Mouse (Mus musculus) urinary bladder, postnatal 36 days (tissue): Measurements from ENCODE around the gene Akap6.

Experiments used
- DNase-seq, 2 experiments: peaks; one replicate each; pipeline ENCODE4 v3.0.0; 2022; ENCODE audit warnings: low spot score in 2 of 2, mixed read lengths in 1 of 2

Akap6 gene

GRCm38 (mm10) chr12:52781066-52781465 lies 81.9 kb downstream of the Akap6 start:
- no peak for DNase-seq

DNA sequence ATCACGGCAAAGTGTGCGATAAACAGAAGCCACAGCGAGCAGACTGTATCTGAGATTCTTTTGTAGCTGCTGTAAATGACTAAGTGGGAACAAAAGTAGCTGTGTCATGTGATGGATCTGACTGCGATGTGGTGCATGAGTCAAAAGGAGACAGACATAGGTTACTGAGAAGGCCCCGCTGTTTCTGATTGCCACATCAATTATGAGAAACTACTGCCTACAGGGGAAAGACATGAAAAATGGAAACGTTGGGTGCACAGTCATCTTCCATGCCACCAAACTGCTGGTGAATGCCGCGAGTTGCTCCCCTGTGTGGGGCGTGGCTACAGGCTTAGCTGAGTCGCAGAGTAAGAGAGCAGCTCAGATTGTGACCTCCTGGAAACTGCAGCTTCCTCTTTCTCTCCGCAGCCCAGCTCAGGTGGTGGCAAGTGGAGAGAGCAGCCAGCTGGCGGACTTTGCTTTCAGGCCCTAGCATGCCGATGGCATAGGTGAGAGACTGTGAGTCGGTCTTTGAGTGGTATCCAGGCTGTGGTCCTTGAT lies 83.8 kb downstream of the Akap6 start:
- DNase-seq = no peak

- DNase-seq = no peak
Measured at GRCm38 (mm10) chr12:52785217-52785616, 86.0 kb downstream of the Akap6 start.

DNA sequence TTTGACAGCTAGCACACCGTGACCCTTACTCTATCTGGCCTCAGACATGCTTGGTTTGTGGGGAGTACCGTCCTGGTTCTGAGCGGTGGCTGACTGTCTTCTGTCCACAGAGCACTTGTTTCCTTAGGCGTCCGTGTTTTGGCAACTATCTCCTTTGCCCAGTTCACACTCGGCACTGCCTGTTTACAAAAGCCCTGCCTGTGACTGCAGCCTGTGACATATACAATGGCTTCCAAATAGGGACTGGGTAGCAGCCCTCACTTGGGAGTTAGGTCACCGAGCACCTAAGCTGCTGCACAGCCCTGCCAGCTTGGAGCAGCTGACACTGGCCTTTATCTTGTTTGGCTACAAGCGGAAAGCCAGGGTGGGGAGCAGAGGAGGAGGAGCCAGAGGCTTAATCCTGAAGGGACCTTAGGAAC lies 91.2 kb downstream of the Akap6 start:
- DNase-seq = no peak

DNA sequence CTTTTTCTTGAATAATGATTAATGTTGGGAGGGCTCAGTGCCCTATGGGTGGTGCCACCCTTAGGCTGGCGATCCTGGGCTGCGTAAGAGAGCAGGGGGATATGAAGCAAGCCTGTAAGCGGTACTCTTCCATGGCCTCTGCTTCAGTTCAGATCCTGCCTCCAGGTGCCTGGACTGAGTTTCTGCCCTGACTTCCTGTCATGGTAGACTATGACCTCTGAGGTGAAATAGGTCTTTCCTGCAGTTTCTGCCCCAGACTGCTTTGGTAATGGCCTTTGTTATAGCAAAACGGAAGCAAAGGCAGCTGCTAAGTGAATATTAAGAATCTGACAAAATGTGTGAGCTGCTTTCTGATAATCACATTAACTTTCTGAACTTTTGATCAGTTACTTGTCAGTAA lies 94.9 kb downstream of the Akap6 start:
- no peak for DNase-seq

- no peak for DNase-seq
Measured at GRCm38 (mm10) chr12:52795551-52796470, 96.6 kb downstream of the Akap6 start.

DNA sequence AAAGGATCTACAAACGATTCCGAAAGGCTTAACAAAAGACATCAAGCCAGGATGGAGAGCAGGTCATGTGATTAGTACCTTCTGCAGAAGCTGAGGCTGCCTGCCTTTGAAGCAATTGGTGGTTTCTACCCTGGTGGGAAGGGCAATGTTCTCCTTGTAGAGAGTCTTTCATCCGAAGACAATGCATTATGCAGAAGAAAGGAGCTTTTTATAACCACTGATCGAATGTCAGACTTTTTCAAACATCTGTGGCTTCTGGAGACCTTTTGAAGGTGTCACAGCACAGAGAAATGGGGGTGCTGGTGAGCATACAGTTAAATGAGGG lies 97.2 kb downstream of the Akap6 start:
- no peak for DNase-seq

GRCm38 (mm10) chr12:52799717-52800116 lies 100.5 kb downstream of the Akap6 start:
- DNase-seq = no peak

DNA sequence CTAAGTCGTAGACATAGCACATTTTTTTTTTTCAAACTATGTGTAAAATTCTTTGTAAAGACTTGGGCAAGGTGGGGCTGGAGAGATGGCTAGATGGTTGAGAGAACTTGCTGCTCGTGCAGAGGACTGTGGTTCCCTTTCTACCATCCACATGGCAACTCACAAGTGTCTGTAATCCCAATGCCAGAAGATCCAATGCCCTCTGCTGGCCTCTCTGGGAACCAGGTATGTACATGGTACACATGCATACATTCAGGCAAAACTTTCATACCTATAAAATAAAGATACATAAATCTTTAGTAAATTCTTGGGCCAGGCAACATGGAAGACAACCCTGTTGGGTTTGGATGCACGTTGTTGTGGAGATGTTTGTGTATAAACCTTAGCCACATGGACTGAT lies 107.1 kb downstream of the Akap6 start:
- DNase-seq = no peak

DNA sequence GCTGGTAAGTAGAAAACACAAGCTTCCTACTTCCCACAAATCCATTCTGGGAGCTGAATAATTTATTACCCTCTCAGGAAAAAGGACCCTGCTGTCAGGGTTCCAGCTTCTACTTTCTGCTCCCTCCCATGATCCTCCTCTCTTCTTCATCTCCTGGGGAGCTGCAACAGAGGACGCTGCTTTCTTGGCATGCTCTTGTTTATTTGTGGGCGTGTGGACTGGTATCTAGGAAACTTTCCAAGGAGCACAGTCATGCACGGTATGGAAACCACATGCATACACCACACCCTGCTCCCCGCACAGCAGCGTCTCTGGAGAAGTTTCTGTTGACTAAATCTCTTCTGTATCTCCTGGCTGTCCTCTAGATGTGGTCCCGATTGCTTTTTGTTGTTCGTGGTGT lies 119.4 kb downstream of the Akap6 start:
- DNase-seq = no peak

GRCm38 (mm10) chr12:52824774-52825173 lies 125.6 kb downstream of the Akap6 start:
- DNase-seq = no peak

GRCm38 (mm10) chr12:52828944-52829736 lies 130.0 kb downstream of the Akap6 start:
- DNase-seq = no peak

- no peak for DNase-seq
Measured at GRCm38 (mm10) chr12:52831782-52832181, 132.6 kb downstream of the Akap6 start.

DNA sequence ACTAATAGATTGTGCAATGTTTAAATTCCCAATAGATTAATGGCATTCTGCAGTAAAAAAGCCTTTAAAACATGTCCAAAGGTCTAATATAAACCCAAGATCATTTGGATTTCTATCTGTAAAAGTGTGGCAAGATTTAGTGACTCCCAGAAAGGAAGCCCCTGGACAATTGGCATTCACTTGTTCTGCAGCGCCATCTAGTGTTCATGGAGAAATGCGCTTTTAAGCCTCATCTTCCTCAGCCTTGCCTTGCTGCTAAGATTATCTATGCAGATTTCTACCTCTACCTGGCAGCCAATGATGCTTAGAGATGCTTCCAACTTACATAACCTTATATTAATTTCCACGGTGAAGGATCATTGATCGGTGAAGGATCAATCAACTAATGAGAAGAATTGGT lies 133.0 kb downstream of the Akap6 start:
- peak; percentile 58 to 62 for DNase-seq

GRCm38 (mm10) chr12:52833141-52833540 lies 134.0 kb downstream of the Akap6 start:
- no peak for DNase-seq

GRCm38 (mm10) chr12:52834074-52834473 lies 134.9 kb downstream of the Akap6 start:
- no peak for DNase-seq

DNA sequence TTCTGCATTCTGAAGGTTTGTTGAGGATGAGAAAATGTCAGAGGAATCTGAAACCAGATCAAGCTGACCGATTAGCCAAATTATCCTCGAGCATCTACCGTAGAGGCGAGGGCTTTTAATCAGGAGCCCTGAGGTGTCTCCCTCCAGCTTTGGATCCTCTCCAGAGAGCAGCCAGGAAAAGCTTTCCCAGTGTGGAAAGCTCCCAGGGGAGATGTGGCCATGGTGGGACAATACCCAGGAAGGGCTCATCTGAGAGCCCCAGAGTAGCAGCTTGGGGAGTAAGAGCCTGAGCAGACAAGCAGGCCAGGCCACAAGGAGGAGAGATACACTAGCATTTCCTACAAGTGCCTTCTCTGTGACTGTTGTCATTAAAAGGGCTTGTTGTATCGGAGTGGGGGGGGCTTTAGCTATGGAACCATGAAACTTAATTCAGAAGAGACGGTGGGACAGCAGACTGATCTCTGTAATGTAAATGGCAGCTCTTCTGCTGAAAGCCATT lies 135.6 kb downstream of the Akap6 start:
- DNase-seq = no peak

DNA sequence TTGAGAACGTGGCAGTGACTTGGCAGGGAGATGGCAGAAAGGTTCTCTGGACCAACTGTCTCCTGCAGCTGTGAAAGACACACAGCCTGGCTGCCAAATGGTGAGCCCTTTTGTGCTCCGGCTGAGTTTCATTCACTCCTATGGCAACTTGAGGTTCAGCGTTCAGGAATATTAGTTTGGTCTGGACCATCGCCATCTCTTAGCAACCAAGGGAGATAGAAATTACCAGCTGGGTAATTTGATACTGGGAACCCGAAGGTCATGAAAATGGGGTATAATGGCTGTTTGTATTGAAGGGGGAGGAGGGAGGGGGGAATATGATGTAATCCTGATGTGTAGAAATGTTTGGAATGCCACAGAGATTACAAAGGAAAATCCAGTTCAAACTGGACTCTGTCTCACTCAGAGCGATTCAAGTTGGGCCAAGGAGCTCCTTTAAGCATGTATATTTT lies 136.1 kb downstream of the Akap6 start:
- DNase-seq = no peak

DNA sequence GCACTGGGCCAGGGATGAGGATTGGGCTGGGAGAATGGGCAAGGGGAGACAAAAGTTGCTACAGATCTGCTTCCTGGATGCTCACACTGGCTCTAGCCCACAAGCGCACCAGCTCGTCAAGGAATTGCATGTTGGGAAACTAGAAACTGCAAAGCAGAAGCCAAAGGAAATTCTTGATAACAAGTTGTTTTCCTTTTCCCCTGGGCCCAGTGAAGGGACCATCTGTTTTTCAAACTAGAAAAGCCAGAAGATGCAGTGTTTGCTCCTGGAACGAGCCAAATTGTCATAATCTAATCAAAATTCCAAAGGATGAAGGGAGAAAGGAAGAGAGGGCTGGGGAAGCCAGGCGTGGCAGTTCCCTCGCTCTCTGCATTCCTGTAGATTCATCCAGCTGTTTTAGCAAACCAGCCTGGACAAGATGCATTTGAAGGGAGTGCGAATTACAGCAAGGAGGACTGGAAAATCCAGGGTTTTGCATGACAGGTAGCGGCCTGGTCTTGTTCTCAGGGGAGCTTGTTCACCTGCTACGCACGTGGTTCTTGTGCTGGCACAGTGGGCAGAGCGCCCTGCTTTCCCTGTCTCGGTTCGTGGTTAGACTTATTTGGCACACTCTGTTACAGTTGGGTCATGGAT lies 136.8 kb downstream of the Akap6 start:
- DNase-seq = peak in 1 of 2 experiments; percentile 24

DNA sequence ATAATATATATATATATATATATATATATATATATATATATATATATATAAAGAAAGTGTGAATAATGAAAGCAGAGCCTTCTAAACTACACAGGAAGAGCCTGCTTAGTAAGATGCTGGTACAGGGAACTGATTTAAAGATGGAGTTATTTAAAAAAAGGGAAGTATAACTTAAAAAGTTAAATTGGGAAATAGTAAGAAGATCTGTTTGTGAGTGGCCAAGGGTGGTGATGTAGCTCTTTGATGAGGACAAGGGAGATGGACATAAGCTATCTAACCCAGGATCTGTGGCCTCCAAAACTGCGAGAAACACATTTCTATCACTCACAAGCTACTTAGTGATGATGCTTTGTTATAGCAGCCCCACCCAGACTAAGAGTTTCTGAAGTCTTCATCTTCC lies 146.8 kb downstream of the Akap6 start:
- no peak for DNase-seq

DNA sequence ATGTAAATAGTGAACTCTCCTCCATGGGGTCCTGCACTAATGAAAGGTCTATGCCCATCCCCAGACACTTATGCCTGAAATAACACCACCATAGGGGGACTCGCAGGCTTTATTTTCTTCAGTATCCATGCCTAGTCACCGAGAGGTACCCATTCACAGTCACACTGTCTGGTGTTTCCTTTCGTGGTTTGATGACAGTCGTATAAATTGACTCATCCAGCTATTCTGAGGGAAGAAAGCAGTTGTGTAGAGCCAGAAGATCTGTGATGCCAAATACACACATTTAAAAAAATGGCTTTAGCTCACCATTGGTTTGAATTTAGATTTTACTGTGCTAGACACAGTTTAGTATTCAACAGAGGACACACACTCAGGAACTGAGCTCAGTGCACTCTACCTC lies 147.8 kb downstream of the Akap6 start:
- no peak for DNase-seq
